Mouse (Mus musculus) embryonic fibroblast, embryonic 13.5 days (primary cell): Measurements from ENCODE around the gene Map3k13.

Source experiments
- CTCF ChIP-seq: IDR thresholded peaks from 2 replicates; pipeline ENCODE4 v1.5.1; 2011; ENCODE audit warnings: mild to moderate bottlenecking, control low read depth, low read length, moderate library complexity, borderline replicate concordance; ENCODE audit not compliant: insufficient read depth
- POLR2A ChIP-seq: IDR thresholded peaks from 2 replicates; pipeline ENCODE4 v1.6.1; 2011; ENCODE audit warnings: low read depth, mild to moderate bottlenecking, control low read depth, low read length, moderate library complexity

- TF ChIP-seq CTCF, result no peak
- TF ChIP-seq POLR2A, result no peak
These were observed 20.9 kb downstream of the Map3k13 start for GRCm38 (mm10) chr16:21814861-21815668.
